Comparison of ENCODE assay signal across 15 mouse cellular contexts in genomic region chr5:121149246-121149645, GRCm38 (mm10). TPM values are rescaled to one million over a fixed set of nuclear protein-coding genes. Genes with fewer than 3 reads are reported as not detected.
DNase-seq lines count a peak whose midpoint lies in the region; ATAC-seq and TF ChIP-seq lines count a peak whose summit lies in the region.
"Had no signal": no experiment of that assay in that cellular context is flagged by ENCODE, and none has a peak within 500 bp of the region (broad histone marks: within the 10 kb centered on the region; RNA-seq: fewer than 3 reads in every experiment).

No protein-coding gene starts in this region.

- peak; percentile 42 for DNase-seq in liver, postnatal 0 days
- no peak for DNase-seq in liver, embryonic 11.5 days (ENCODE audit: low spot score)
- DNase-seq in Muller cell, postnatal 12 days (ENCODE audit: inconsistent ontology term), result peak; percentile 32
- DNase-seq in left cerebral cortex, adult 18-20 months (ENCODE audit: low spot score in 2 of 2), result no peak
- DNase-seq in cerebellum, adult 11-12 months, result no peak
- DNase-seq: adrenal gland, postnatal 36 days; lung, adult 2 months; right cerebral cortex, postnatal 25 days had no signal

- peaks cover 69% of the 10 kb centered on the region for H3K36me3 ChIP-seq in liver, postnatal 0 days (replicated peaks; ENCODE audit: insufficient read depth, low read length)
- peaks cover 38% of the 10 kb centered on the region for H3K36me3 ChIP-seq in liver, embryonic 11.5 days (ENCODE audit: control insufficient read depth, insufficient read depth, low read length)
- H3K36me3 ChIP-seq in intestine, embryonic 16.5 days (ENCODE audit: control insufficient read depth, insufficient read depth, low read length), result peaks cover 23% of the 10 kb centered on the region

- H3K9ac ChIP-seq in liver, postnatal 0 days (replicated peaks), result no peak overlapping the region
- no peak overlapping the region for H3K9ac ChIP-seq in liver, embryonic 11.5 days (ENCODE audit: low read depth, low read length)
- H3K9ac ChIP-seq in intestine, embryonic 16.5 days (ENCODE audit: low read depth, low read length), result no peak overlapping the region
- H3K9ac ChIP-seq: hindbrain, embryonic 15.5 days; midbrain, embryonic 12.5 days had no signal

- H3K9me3 ChIP-seq in liver, postnatal 0 days (ENCODE audit: low read length), result no peaks in the 10 kb centered on the region
- no peaks in the 10 kb centered on the region for H3K9me3 ChIP-seq in liver, embryonic 11.5 days (ENCODE audit: control insufficient read depth, low read length)
- H3K9me3 ChIP-seq in intestine, embryonic 16.5 days (ENCODE audit: control insufficient read depth, low read length), result no peaks in the 10 kb centered on the region
- H3K9me3 ChIP-seq: heart, embryonic 10.5 days; hindbrain, embryonic 15.5 days; midbrain, embryonic 12.5 days had no signal

- no peak overlapping the region for H3K27ac ChIP-seq in liver, postnatal 0 days (ENCODE audit: low read depth)
- H3K27ac ChIP-seq in liver, embryonic 11.5 days (ENCODE audit: low read depth, low read length), result no peak overlapping the region
- no peak overlapping the region for H3K27ac ChIP-seq in intestine, embryonic 16.5 days (ENCODE audit: low read length)
- H3K27ac ChIP-seq: heart, embryonic 10.5 days; hindbrain, embryonic 15.5 days; midbrain, embryonic 12.5 days had no signal

- WGBS in liver, postnatal 0 days (ENCODE audit: insufficient replicate concordance), result 39% methylated on average over 1 of the region's 1 CpGs
- 55% methylated on average over 1 of the region's 1 CpGs for WGBS in liver, embryonic 11.5 days
- WGBS in intestine, embryonic 16.5 days, result 43% methylated on average over 1 of the region's 1 CpGs

- ATAC-seq in liver, postnatal 0 days, result peak; percentile 82
- no peak for ATAC-seq in liver, embryonic 11.5 days (replicated peaks; ENCODE audit: low FRiP score)
- ATAC-seq in inflammation-experienced regulatory T-cells, adult 6 months, result peak; percentile 50
- peak; percentile 92 for ATAC-seq in megakaryocyte-erythroid progenitor cell, adult 5-6 weeks (replicated peaks; ENCODE audit: low FRiP score, low TSS enrichment, poor library complexity, severe bottlenecking)
- no peak for ATAC-seq in intestine, embryonic 16.5 days

- TF ChIP-seq EP300 in liver, postnatal 0 days (IDR thresholded peaks at IDR 0.05; ENCODE audit: low read depth), result no peak

- H3K4me2 ChIP-seq in liver, postnatal 0 days (ENCODE audit: low read depth, low read length), result no peak overlapping the region
- H3K4me2 ChIP-seq in liver, embryonic 11.5 days, result no peak overlapping the region
- no peak overlapping the region for H3K4me2 ChIP-seq in intestine, embryonic 16.5 days (ENCODE audit: low read depth, low read length)
- H3K4me2 ChIP-seq: hindbrain, embryonic 15.5 days; midbrain, embryonic 12.5 days had no signal

- TF ChIP-seq CTCF in liver, postnatal 0 days (IDR thresholded peaks at IDR 0.05; ENCODE audit: low read depth), result no peak

- H3K27me3 ChIP-seq in liver, postnatal 0 days (ENCODE audit: insufficient read depth, low read length), result no peaks in the 10 kb centered on the region
- no peaks in the 10 kb centered on the region for H3K27me3 ChIP-seq in liver, embryonic 11.5 days (replicated peaks; ENCODE audit: control insufficient read depth, insufficient read depth, low read length)
- H3K27me3 ChIP-seq in intestine, embryonic 16.5 days (replicated peaks; ENCODE audit: control insufficient read depth, insufficient read depth, low read length), result no peaks in the 10 kb centered on the region
- H3K27me3 ChIP-seq: hindbrain, embryonic 15.5 days; midbrain, embryonic 12.5 days had no signal

- H3K4me3 ChIP-seq in liver, postnatal 0 days (ENCODE audit: low read depth, low read length), result no peak overlapping the region
- H3K4me3 ChIP-seq in liver, embryonic 11.5 days (ENCODE audit: low read depth, low read length), result no peak overlapping the region
- H3K4me3 ChIP-seq in intestine, embryonic 16.5 days (ENCODE audit: low read length), result no peak overlapping the region
- H3K4me3 ChIP-seq: erythroblast, embryonic 14.5 days; heart, embryonic 10.5 days; hindbrain, embryonic 15.5 days; midbrain, embryonic 12.5 days had no signal

- no peaks in the 10 kb centered on the region for H3K4me1 ChIP-seq in liver, postnatal 0 days (ENCODE audit: insufficient read depth)
- H3K4me1 ChIP-seq in liver, embryonic 11.5 days (replicated peaks; ENCODE audit: control insufficient read depth, insufficient read depth, low read length), result no peaks in the 10 kb centered on the region
- no peaks in the 10 kb centered on the region for H3K4me1 ChIP-seq in intestine, embryonic 16.5 days (ENCODE audit: control insufficient read depth, insufficient read depth, low read length)

RNA-seq across cellular contexts. Expression of gene Ptpn11, which starts 42.0 kb away (rescaled TPM):
- 9.6 and 10.6 TPM in 2 replicates for polyA plus RNA-seq in liver, postnatal 0 days (2015; fragmentation: Nextera tagmentation; extraction: Ambion mirVana)
- polyA plus RNA-seq in liver, embryonic 11.5 days (2014; fragmentation: Nextera tagmentation; extraction: Ambion mirVana), result 21.5 TPM in 2 replicates
- 10 to 100 TPM in 2 of 3 experiments, 1 to 10 TPM in 1; 9.8 to 16.6 (median 13.3) TPM for polyA plus RNA-seq in inflammation-experienced regulatory T-cells, adult 6 months (2017; shearing (Covaris generic))
- 38.2 and 44.4 TPM in 2 replicates for total RNA-seq in megakaryocyte-erythroid progenitor cell, adult 5-6 weeks (2014; fragmentation: Nextera tagmentation)
- 44.2 and 48.6 TPM in 2 replicates for total RNA-seq in megakaryocyte-erythroid progenitor cell, adult 5-6 weeks (2017)
- 100 to 1,000 TPM in 1 of 2 experiments, 10 to 100 TPM in 1; 96.8 to 105 TPM for total RNA-seq in left cerebral cortex, adult 18-20 months (2021)
- polyA plus RNA-seq in intestine, embryonic 16.5 days (2015; fragmentation: Nextera tagmentation; extraction: Ambion mirVana), result 14.3 and 15.6 TPM in 2 replicates

RNA-seq across cellular contexts. Expression of gene Rpl6, which starts 55.0 kb away (rescaled TPM):
- polyA plus RNA-seq in liver, postnatal 0 days (2015; fragmentation: Nextera tagmentation; extraction: Ambion mirVana), result 315 and 325 TPM in 2 replicates
- polyA plus RNA-seq in liver, embryonic 11.5 days (2014; fragmentation: Nextera tagmentation; extraction: Ambion mirVana), result 959 and 1,036 TPM in 2 replicates
- 1,000 to 10,000 TPM; 1,376 to 1,988 (median 1,894) TPM for polyA plus RNA-seq in inflammation-experienced regulatory T-cells, adult 6 months (2017; shearing (Covaris generic))
- 2,340 and 2,677 TPM in 2 replicates for total RNA-seq in megakaryocyte-erythroid progenitor cell, adult 5-6 weeks (2014; fragmentation: Nextera tagmentation)
- total RNA-seq in megakaryocyte-erythroid progenitor cell, adult 5-6 weeks (2017), result 1,622 and 1,735 TPM in 2 replicates
- 100 to 1,000 TPM; 457 to 473 TPM for total RNA-seq in left cerebral cortex, adult 18-20 months (2021)
- 512 and 565 TPM in 2 replicates for polyA plus RNA-seq in intestine, embryonic 16.5 days (2015; fragmentation: Nextera tagmentation; extraction: Ambion mirVana)

Comparison
In these comparisons a context has a peak if more than half of its experiments do, and no peak if none do; other contexts are left out.
1. ATAC-seq: peak in liver, postnatal 0 days (single experiment), inflammation-experienced regulatory T-cells, adult 6 months (single experiment) and megakaryocyte-erythroid progenitor cell, adult 5-6 weeks (single experiment); none in liver, embryonic 11.5 days (single experiment) and intestine, embryonic 16.5 days (single experiment).
2. DNase-seq: peak in liver, postnatal 0 days (single experiment) and Muller cell, postnatal 12 days (single experiment); none in liver, embryonic 11.5 days (single experiment), left cerebral cortex, adult 18-20 months (0 of 2) and cerebellum, adult 11-12 months (single experiment).